Mouse (Mus musculus): ENCODE data around the gene Zfp94. TPM values are rescaled to one million over a fixed set of nuclear protein-coding genes. Genes with fewer than 3 reads are reported as not detected.

Zfp94 gene
- total RNA-seq, 2 experiments from 2014 or later = 12.3 to 13.4 TPM

- intact Hi-C loops (cut with DNase I) = no loop called here
- DNase-seq = no peak
These were observed 6.1 kb upstream of the Zfp94 start for GRCm38 (mm10) chr7:24322593-24322992.

DNA sequence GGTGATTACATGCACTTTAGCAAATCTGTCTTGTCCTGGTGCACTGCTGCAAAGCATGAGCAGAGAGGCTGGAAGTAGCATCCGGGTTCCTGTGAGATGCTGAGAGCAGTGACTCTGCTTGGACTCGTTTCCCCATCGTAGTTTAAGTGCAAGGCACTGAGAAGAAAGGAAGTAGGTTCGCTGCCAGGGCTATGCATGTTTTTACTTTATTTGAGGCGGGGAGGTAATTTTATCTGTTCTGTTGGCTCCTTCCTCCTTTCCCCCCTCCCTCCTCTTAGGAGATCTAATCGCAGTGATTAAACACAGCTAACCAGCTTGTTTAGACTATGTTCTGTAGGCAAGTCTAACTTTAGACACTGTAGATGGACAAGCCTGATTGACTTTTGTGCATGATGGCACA, 2.5 kb upstream of the Zfp94 start:
- intact Hi-C loops (cut with DNase I) = no loop called here
- DNase-seq = no peak

- intact Hi-C loops (cut with DNase I) = no loop called here
- peak; percentile 6 for DNase-seq
These were observed 520 bp downstream of the Zfp94 start for GRCm38 (mm10) chr7:24315726-24316566.

- DNase-seq = peak; percentile 51
- intact Hi-C loops (cut with DNase I) = no loop called here
These were observed 15.6 kb downstream of the Zfp94 start, which contains the start of gene Zfp61 for GRCm38 (mm10) chr7:24300771-24301282. TSS of gene Zfp61 (minus strand) at chr7:24301232.

DNA sequence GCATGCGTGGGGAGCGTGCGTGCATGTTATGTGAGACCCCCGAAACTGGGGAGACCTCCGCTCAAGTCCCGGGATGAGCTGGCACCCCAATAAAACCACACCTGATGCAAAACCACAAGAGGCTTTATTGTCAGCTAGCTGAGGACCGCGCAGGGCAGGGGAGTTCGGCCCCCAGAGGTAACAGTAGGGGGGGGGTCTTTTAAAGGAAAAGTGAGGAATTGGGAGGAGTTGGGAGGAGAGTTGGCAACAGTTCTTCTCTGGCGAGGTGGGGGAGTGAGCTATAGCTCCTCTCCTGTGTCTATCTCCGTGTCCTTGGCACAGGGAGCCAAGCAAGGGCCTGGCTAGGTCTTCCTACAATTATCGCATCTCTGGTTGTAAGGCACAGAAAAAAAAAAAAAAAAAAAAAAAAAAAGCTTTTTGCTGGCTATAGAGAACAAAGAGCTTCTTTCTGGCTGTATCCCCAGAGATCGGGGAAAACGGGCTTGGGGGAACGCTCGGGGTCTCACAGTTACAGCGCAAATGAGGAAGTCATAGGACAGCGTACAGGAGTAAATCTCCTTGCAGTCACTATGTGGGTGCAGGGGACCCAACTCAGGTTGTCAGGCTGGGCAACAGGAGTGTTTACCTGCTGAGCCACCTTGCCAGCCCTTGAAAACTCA, 16.5 kb downstream of the Zfp94 start:
- peak; percentile 52 for DNase-seq
- intact Hi-C loops (cut with DNase I) = no loop called here

DNA sequence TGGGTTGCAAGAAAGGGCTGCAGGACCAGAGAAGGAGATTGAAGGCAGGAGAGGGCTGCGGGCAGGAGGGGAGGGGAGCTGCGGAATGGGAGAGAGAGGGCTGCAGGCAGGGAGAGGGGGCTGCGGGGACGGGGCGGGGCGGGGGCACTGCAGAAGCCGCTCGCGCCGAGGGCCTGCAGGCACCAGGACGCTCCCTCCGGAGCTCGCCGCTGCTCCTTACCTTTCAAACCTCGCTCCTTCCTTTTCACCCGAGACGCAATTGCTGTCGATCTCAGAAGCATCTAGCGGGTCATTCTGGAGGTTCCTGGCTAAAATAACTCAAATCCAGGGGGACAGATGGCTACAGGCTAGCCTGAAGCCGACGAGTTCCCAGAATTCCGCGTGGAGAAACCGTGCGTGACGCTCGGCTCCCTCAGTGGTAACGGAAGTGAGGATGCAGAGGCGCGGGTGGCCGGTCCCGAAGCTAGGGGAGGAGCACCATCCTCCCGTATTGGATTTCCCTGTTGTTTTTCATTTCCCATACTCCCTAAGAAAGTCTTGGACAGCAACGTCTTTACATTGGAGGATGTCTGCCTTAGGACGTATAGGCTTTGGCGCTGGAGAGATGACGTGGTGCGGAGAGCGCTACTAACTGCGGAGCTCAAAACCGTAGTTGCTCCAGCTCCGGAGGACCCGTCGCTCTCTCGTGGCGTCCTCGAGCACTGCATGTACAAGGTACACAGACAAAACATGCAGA, 17.3 kb downstream of the Zfp94 start:
- peak; percentile 89 for DNase-seq
- intact Hi-C loops (cut with DNase I) = no loop called here

DNA sequence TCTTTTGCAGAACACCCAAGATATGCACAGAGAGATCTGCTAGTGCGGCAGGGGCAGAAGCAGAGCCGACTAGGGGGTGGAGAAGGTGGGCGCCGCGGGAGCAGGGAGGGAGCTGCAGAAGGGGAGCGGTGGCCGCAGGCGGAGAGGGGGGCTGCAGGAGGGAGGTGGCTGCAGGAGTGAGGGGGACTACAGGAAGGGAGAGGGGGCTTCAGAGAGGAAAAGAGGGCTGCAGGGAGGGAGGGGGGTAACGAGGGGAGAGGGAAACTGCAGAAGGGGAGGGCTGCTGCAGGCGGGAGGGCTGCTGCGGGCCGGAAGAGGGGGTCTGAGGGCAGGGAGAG, 17.9 kb downstream of the Zfp94 start:
- peak; percentile 33 for DNase-seq
- intact Hi-C loops (cut with DNase I) = no loop called here

GRCm38 (mm10) chr7:24297361-24298095, 18.9 kb downstream of the Zfp94 start:
- intact Hi-C loops (cut with DNase I) = no loop called here
- DNase-seq = no peak

DNA sequence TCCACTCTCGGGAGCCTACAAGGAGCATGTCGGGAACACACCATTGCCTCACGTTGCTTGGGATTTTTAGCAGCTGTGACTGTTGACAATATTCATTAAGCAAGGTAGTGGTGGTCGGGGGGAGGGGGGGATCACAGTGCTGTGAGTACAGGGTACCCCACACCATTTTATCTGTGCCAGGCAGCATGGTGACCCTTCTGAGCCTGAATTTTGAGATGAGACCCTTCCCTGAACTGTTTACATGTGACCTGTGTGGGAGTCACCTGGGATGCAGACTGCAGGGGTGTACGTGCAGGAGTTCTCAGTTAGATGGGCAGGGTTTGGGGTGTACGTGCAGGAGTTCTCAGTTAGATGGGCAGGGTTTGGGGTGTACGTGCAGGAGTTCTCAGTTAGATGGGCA, 20.1 kb downstream of the Zfp94 start:
- intact Hi-C loops (cut with DNase I) = no loop called here
- DNase-seq = no peak

DNA sequence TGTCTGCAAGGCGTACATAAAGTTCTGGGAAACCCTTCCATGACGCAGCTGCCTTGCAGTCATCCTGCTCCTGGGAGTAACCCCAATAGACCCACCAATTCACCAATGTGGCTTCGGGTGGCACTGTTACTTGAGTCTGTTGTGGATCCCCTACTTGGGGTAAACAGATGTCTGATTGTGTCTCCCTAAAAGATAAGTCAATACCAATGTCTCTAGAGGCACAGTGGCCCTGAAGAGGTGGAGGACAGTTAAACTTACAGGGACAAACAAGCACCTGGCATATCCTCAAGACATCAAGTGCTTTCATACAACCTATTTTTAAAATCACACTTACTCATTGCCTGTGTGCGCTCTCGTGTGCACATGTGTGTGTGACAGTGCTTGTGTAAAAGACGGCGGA, 21.1 kb downstream of the Zfp94 start:
- no peak for DNase-seq
- intact Hi-C loops (cut with DNase I) = no loop called here

DNA sequence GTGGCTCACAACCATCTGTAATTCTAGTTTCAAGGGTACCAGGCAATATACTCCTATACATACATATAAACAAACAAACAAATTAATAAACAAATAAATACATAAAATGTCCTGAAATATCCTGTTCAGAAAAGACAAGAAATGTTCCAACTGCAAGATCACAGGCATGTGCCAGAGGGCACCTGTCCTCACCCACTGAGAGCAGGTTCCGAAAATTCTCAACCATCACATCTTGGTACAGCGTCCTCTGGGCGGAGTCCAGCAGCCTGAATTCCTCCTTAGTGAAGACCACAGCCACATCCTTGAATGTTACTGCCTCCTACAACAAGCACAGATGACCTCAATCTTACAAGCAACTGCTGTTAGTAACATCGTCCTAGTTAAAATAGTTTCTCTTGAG, 21.7 kb downstream of the Zfp94 start:
- DNase-seq = no peak
- intact Hi-C loops (cut with DNase I) = no loop called here

DNA sequence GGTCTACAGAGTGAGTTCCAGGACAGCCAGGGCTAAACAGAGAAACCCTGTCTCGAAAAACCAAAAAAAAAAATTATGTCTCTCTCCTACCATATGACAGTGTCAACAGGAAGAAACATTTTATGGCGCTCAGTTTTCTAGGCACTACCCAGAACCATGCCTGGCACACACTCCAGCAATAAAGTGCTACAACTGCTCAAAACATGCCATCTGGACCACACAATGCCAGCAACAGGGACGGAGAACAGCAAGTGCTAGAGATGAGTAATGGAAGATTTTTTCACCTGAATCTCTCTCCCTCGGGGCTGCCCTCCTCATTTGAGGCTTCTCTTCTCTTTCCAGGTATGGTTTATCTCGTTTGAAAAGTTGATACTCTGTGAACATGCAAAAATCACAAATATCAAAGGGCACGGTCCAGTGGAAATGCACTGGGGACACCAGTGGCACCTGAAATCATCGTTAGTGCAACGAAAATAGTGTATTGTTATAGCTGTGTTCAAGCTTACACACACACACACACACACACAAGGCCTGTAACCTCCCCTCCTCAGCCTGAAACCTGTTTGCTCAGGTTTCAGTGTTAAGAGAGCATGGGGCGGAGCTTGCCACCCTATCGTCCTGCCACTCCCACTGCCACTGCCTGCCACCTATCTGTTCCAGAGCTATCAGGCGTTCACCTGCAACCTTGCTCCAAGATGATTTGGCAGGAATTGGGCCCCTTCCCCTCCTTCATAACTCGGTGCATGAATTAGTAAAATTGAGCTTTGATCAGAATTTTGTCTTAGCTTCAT, 23.2 kb downstream of the Zfp94 start:
- intact Hi-C loops (cut with DNase I) = no loop called here
- no peak for DNase-seq

DNA sequence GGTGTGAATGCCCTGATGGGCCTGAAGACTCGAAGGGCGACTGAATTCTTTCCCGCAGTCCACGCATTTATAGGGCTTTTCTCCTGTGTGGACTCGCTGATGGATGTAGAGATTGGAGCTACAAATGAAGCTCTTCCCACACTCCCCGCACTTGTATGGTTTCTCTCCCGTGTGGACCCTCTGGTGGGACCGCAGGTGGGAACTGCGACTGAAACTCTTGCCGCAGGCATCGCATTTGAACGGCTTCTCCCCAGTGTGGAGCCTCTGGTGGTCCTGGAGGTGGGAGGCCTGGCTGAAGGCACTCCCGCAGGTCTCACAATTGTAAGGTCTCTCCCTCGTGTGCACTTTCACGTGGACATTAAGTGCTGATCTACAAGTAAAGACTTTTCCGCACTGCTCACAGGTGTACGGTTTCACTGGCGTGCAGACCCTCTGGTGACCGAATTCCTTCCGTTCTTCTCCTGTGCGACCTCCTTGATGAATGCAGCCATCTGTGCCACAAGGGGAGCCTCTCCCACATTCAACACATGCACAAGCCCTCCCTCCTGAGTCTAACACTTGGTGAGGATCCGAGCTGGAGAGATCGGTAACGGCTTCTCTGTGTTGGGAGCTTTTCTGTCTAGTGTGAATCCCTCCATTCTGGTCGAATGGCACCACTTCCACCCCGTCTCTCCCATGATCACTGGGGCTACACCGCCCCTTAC, 24.9 kb downstream of the Zfp94 start:
- no peak for DNase-seq
- intact Hi-C loops (cut with DNase I) = no loop called here

DNA sequence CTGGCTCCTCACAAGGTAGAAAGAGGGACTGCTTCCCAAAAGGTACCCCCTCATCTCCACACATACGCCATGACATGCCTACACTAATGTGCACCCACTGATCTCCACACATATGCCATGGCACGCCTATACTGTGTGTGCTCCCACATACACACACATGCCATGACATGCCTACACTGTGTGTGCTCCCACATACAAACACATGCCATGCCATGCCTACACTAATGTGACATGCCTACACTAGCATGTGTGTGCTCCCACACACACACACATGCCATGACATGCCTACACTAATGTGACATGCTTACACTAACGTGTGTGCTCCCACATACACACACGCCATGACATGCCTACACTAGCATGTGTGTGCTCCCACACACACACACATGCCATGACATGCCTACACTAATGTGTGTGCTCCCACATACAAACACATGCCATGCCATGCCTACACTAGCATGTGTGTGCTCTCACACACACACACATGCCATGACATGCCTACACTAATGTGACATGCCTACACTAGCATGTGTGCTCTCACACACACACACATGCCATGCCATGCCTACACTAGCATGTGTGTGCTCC, 26.3 kb downstream of the Zfp94 start:
- intact Hi-C loops (cut with DNase I) = no loop called here

GRCm38 (mm10) chr7:24288512-24288911, 28.0 kb downstream of the Zfp94 start:
- no peak for DNase-seq
- intact Hi-C loops (cut with DNase I) = loop anchor here (10.0 kb wide), 1 partner anchor 324 kb away; no protein-coding TSS in a partner anchor

More for the DNA sequence above, 26.3 kb downstream of the Zfp94 start:
- no peak for DNase-seq

- no peak for DNase-seq
- intact Hi-C loops (cut with DNase I) = loop anchor here (10.0 kb wide), 1 partner anchor 323 kb away; no protein-coding TSS in a partner anchor
These were observed 28.8 kb downstream of the Zfp94 start for GRCm38 (mm10) chr7:24287670-24288069.

- DNase-seq = no peak
- intact Hi-C loops (cut with DNase I) = loop anchor here (10.0 kb wide), 1 partner anchor 322 kb away; no protein-coding TSS in a partner anchor
These were observed 29.6 kb downstream of the Zfp94 start for GRCm38 (mm10) chr7:24286916-24287315.

DNA sequence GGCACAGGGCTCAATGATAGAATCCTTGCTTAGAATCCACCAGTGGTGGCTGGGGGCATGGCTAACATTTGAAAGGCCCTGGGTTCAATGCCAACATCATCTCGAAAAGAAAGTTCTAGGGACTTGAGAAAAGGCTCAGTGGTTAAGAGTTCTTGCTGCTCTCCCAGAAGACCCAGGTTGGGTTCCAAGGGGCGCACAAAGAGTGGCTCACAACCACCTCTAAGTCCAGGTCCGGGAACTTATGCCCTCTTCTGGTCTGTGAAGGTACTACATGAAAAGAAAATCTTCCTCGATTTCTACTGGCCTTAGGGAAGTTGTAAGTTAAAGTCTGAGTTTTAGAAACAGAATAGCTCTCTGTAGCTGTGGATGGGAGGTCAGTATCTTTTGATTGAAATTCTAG, 30.4 kb downstream of the Zfp94 start:
- DNase-seq = no peak
- intact Hi-C loops (cut with DNase I) = loop anchor here (10.0 kb wide), 1 partner anchor 321 kb away; no protein-coding TSS in a partner anchor

- DNase-seq = no peak
- intact Hi-C loops (cut with DNase I) = loop anchor here (10.0 kb wide), 1 partner anchor 316 kb away; no protein-coding TSS in a partner anchor
These were observed 35.7 kb downstream of the Zfp94 start for GRCm38 (mm10) chr7:24280858-24281145.

All from left cerebral cortex, postnatal 4 days (tissue).